Mouse (Mus musculus): ENCODE results near the gene Fam49a. TPM values are rescaled to one million over a fixed set of nuclear protein-coding genes. Genes with fewer than 3 reads are reported as not detected.
A peak's percentile ranks its signal among the peaks of the same experiment; 100 is the strongest.

Fam49a gene
- polyA plus RNA-seq, 1 experiment from 2014 or later = 7.9 TPM

GRCm38 (mm10) chr12:12301149-12301548 is 39.2 kb downstream of the Fam49a start:
- 49% methylated on average over 2 of the region's 2 CpGs for WGBS
- H3K4me3 ChIP-seq = no peak overlapping the region
- H3K4me2 ChIP-seq (replicated peaks) = no peak overlapping the region
- H3K27ac ChIP-seq = no peak overlapping the region
- no peaks in the 10 kb centered on the region for H3K36me3 ChIP-seq
- H3K9me3 ChIP-seq = no peaks in the 10 kb centered on the region
- no peak overlapping the region for H3K9ac ChIP-seq
- ATAC-seq (ENCODE audit: low FRiP score, low read depth) = no peak
- no peaks in the 10 kb centered on the region for H3K27me3 ChIP-seq
- H3K4me1 ChIP-seq = peaks cover 15% of the 10 kb centered on the region

- Histone ChIP-seq H3K9ac (no peak overlapping the region), H3K27ac (no peak overlapping the region), H3K4me1 (peaks cover 15% of the 10 kb centered on the region), H3K4me3 (no peak overlapping the region), H3K9me3 (no peaks in the 10 kb centered on the region), H3K4me2 (replicated peaks) (no peak overlapping the region), H3K36me3 (no peaks in the 10 kb centered on the region), H3K27me3 (no peaks in the 10 kb centered on the region)
- no peak for ATAC-seq (ENCODE audit: low FRiP score, low read depth)
- 30% methylated on average over 4 of the region's 4 CpGs for WGBS
Observed at GRCm38 (mm10) chr12:12301815-12302214, 39.9 kb downstream of the Fam49a start.

DNA sequence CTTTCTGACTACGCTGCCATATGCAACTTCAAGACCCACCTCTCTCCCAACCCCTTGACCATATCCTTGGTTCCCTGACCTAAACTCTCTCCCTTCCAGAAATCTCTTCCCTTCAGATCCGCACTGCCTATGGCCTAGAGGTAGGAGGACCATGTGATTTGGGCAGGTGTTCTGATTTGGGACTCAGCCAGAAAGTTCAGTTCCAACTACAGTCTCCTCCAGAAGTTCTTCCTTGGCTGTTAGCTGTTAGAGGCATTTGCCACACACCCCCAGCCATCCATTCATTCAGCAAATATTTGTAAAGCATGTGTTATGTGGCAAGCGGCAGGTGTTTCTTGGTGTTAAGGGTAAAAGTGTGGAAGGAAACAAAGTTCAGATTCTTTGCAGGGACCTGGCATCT is 44.3 kb downstream of the Fam49a start:
- ATAC-seq (ENCODE audit: low FRiP score, low read depth) = no peak
- Histone ChIP-seq H3K4me3 (no peak overlapping the region), H3K9ac (no peak overlapping the region), H3K36me3 (no peaks in the 10 kb centered on the region), H3K9me3 (no peaks in the 10 kb centered on the region), H3K4me2 (replicated peaks) (no peak overlapping the region), H3K27me3 (no peaks in the 10 kb centered on the region), H3K27ac (no peak overlapping the region), H3K4me1 (peaks cover 8% of the 10 kb centered on the region)
- WGBS = 81% methylated on average over 3 of the region's 3 CpGs

DNA sequence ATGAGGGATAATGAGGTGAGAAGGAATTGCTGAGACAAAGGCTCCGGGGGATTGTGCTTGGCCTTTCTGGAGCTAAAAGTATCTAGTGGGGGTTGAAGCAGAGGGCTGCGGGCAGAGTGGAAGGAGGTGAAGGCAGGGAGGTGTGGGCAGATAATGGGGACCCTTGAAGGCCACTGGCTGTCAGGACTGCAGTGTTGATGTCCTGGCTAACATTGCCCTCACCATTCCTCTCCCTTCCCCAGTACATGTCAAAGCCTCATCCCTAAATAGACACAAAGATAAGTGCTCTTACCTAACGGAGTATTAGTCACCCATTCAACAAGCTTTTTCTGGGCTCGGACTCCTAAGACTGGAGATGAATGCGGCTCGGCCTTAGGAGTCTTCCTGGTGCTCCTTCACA is 44.9 kb downstream of the Fam49a start:
- Histone ChIP-seq H3K9ac (no peak overlapping the region), H3K4me2 (replicated peaks) (no peak overlapping the region), H3K4me1 (peaks cover 3% of the 10 kb centered on the region), H3K9me3 (no peaks in the 10 kb centered on the region), H3K27ac (no peak overlapping the region), H3K27me3 (no peaks in the 10 kb centered on the region), H3K4me3 (no peak overlapping the region), H3K36me3 (no peaks in the 10 kb centered on the region)
- 89% methylated on average over 6 of the region's 6 CpGs for WGBS
- no peak for ATAC-seq (ENCODE audit: low FRiP score, low read depth)

DNA sequence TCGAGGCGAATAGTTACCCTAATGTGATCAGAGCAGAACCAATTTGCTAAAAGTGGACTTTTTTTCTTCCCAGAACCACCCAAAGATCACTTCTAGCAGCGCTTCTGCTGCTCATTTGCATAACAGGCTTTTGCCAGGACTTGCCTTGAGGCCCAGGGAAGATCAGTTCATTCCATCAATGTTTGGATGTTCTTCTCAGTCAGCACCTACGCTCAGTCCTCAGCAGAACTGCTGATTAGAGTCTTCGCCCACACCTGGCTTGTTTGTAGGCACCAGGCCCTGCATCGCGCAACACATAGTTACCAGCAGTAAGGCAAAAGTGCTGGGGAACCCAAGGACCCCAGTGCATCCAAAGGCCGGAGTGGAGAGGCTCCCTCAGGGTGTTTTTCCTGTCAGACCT is 45.3 kb downstream of the Fam49a start:
- no peak overlapping the region for H3K27ac ChIP-seq

GRCm38 (mm10) chr12:12313437-12313836 is 51.5 kb downstream of the Fam49a start:
- ATAC-seq (ENCODE audit: low FRiP score, low read depth) = no peak
- no peak overlapping the region for H3K4me2 ChIP-seq (replicated peaks)
- H3K27me3 ChIP-seq = no peaks in the 10 kb centered on the region
- no peaks in the 10 kb centered on the region for H3K9me3 ChIP-seq
- H3K4me3 ChIP-seq = no peak overlapping the region
- H3K36me3 ChIP-seq = no peaks in the 10 kb centered on the region
- H3K27ac ChIP-seq = no peak overlapping the region
- no peak overlapping the region for H3K9ac ChIP-seq
- H3K4me1 ChIP-seq = 0 out of 2 replicates have a peak, but pooled peaks cover 4% of the 10 kb centered on the region

More for the DNA sequence above, 45.3 kb downstream of the Fam49a start:
- WGBS = 91% methylated on average over 8 of the region's 8 CpGs
- H3K9me3 ChIP-seq = no peaks in the 10 kb centered on the region
- H3K4me1 ChIP-seq = no peaks in the 10 kb centered on the region
- H3K4me3 ChIP-seq = no peak overlapping the region
- H3K4me2 ChIP-seq (replicated peaks) = no peak overlapping the region
- H3K36me3 ChIP-seq = no peaks in the 10 kb centered on the region
- no peak overlapping the region for H3K9ac ChIP-seq
- ATAC-seq (ENCODE audit: low FRiP score, low read depth) = no peak
- H3K27me3 ChIP-seq = no peaks in the 10 kb centered on the region

GRCm38 (mm10) chr12:12313919-12314318 is 52.0 kb downstream of the Fam49a start:
- H3K9ac ChIP-seq = no peak overlapping the region
- H3K27me3 ChIP-seq = no peaks in the 10 kb centered on the region
- H3K4me1 ChIP-seq = 0 out of 2 replicates have a peak, but pooled peaks cover 4% of the 10 kb centered on the region
- no peak overlapping the region for H3K4me2 ChIP-seq (replicated peaks)
- ATAC-seq (ENCODE audit: low FRiP score, low read depth) = no peak
- no peak overlapping the region for H3K27ac ChIP-seq
- 80% methylated on average over 4 of the region's 4 CpGs for WGBS
- H3K9me3 ChIP-seq = no peaks in the 10 kb centered on the region
- H3K36me3 ChIP-seq = no peaks in the 10 kb centered on the region
- H3K4me3 ChIP-seq = no peak overlapping the region

DNA sequence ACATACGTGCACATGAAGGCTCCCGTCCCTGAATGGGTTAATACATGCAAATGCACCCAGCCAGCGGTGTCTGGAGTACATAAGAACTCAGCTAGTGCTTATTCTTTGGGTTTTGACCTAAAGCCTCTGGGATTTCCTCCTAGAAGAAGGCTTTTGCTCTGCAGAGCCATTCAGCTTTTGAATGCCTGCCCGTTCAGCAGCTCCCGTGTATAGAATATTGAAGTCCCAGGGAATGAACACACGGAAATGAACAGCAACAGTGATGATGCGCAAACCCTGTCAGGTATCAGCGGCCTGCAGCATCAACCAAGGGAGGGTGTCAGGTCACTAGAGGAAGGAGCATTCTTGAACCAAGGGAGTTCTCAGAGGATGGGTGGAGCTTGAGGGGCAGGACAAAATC is 52.4 kb downstream of the Fam49a start:
- Histone ChIP-seq H3K27me3 (no peaks in the 10 kb centered on the region), H3K4me1 (0 out of 2 replicates have a peak, but pooled peaks cover 4% of the 10 kb centered on the region), H3K9ac (no peak overlapping the region), H3K9me3 (no peaks in the 10 kb centered on the region), H3K27ac (no peak overlapping the region), H3K4me3 (no peak overlapping the region), H3K36me3 (no peaks in the 10 kb centered on the region), H3K4me2 (replicated peaks) (no peak overlapping the region)
- 73% methylated on average over 8 of the region's 8 CpGs for WGBS
- ATAC-seq (ENCODE audit: low FRiP score, low read depth) = no peak

- no peaks in the 10 kb centered on the region for H3K27me3 ChIP-seq
- H3K9me3 ChIP-seq = no peaks in the 10 kb centered on the region
- no peaks in the 10 kb centered on the region for H3K36me3 ChIP-seq
- H3K4me2 ChIP-seq (replicated peaks) = no peak overlapping the region
- H3K9ac ChIP-seq = no peak overlapping the region
- ATAC-seq (ENCODE audit: low FRiP score, low read depth) = peak; percentile 20; the same call in 1 of the 2 replicates
- 43% methylated on average over 5 of the region's 5 CpGs for WGBS
- H3K4me1 ChIP-seq = 0 out of 2 replicates have a peak, but pooled peaks cover 4% of the 10 kb centered on the region
- no peak overlapping the region for H3K4me3 ChIP-seq
- H3K27ac ChIP-seq = no peak overlapping the region
Observed at GRCm38 (mm10) chr12:12315011-12315410, 53.1 kb downstream of the Fam49a start.

- 64% methylated on average over 6 of the region's 6 CpGs for WGBS
- Histone ChIP-seq H3K9ac (no peak overlapping the region), H3K27ac (no peak overlapping the region), H3K4me2 (replicated peaks) (no peak overlapping the region), H3K9me3 (no peaks in the 10 kb centered on the region), H3K4me3 (no peak overlapping the region), H3K4me1 (0 out of 2 replicates have a peak, but pooled peaks cover 4% of the 10 kb centered on the region), H3K27me3 (no peaks in the 10 kb centered on the region), H3K36me3 (no peaks in the 10 kb centered on the region)
- no peak for ATAC-seq (ENCODE audit: low FRiP score, low read depth)
Observed at GRCm38 (mm10) chr12:12316956-12317355, 55.0 kb downstream of the Fam49a start.

GRCm38 (mm10) chr12:12317606-12318005 is 55.7 kb downstream of the Fam49a start:
- WGBS = 78% methylated on average over 7 of the region's 7 CpGs

DNA sequence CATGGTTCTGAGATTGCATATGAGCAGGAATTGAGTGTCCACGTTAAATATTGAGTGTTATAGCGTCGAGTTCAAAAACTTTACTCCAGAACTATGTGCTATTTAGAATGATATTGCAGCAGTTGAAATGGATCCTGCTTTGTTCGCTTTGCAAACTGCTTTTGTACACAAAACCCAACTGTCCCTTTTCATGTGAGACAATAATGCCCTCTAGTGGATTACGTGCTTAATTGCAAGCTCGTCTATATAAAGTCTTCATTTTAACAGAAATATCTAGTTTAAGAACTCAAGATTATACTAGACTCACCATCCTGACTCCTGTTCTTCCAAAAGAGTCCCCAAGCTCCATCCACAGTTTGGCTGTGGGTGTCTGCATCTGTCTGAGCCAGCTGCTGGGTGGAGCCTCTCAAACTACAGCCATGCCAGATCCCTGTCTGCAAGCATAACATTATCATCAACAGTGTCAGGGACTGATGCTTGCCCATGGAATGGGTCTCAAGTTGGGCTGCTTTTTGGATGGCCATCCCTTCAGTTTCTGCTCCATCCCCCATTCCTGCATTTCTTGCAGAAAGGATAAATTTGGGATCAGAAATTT is 56.3 kb downstream of the Fam49a start:
- ATAC-seq (ENCODE audit: low FRiP score, low read depth) = no peak

More at GRCm38 (mm10) chr12:12317606-12318005, 55.7 kb downstream of the Fam49a start:
- H3K9me3 ChIP-seq = no peaks in the 10 kb centered on the region
- no peaks in the 10 kb centered on the region; the same call in 1 of the 2 replicates for H3K27me3 ChIP-seq
- H3K36me3 ChIP-seq = no peaks in the 10 kb centered on the region
- no peak overlapping the region for H3K9ac ChIP-seq
- no peak for ATAC-seq (ENCODE audit: low FRiP score, low read depth)
- 0 out of 2 replicates have a peak, but pooled peaks cover 4% of the 10 kb centered on the region for H3K4me1 ChIP-seq
- H3K4me2 ChIP-seq (replicated peaks) = no peak overlapping the region
- no peak overlapping the region for H3K27ac ChIP-seq
- H3K4me3 ChIP-seq = no peak overlapping the region

DNA sequence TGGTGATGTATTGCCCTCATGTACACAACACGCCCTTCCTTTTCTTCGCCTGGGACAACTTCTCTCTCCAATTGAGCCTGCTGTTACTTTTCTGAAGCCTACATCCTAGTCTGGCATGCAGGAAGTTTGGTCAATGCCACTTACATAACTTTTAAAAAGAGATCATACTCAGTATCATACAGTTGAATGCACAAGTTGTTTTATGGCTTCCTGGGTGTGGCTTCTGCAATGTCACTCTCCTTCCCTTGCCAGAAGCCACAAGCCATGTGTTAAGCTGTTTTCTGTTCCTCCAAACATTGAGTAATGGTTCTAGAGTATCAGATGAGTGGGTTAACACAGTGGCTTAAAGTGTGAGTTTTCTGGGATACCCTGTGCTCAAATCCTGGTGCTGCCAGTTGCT is 58.8 kb downstream of the Fam49a start:
- H3K4me3 ChIP-seq = no peak overlapping the region
- H3K4me1 ChIP-seq = peaks cover 11% of the 10 kb centered on the region
- H3K27ac ChIP-seq = no peak overlapping the region
- H3K4me2 ChIP-seq (replicated peaks) = no peak overlapping the region
- no peaks in the 10 kb centered on the region; the same call in 1 of the 2 replicates for H3K27me3 ChIP-seq
- H3K9me3 ChIP-seq = no peaks in the 10 kb centered on the region
- WGBS = 86% methylated on average over 2 of the region's 2 CpGs
- no peaks in the 10 kb centered on the region for H3K36me3 ChIP-seq
- ATAC-seq (ENCODE audit: low FRiP score, low read depth) = no peak
- H3K9ac ChIP-seq = no peak overlapping the region; the same call in 1 of the 2 replicates

More for the DNA sequence above, 56.3 kb downstream of the Fam49a start:
- H3K36me3 ChIP-seq = no peaks in the 10 kb centered on the region
- no peak overlapping the region for H3K4me3 ChIP-seq
- no peaks in the 10 kb centered on the region for H3K9me3 ChIP-seq
- no peak overlapping the region for H3K4me2 ChIP-seq (replicated peaks)
- no peak overlapping the region for H3K9ac ChIP-seq
- 0 out of 2 replicates have a peak, but pooled peaks cover 4% of the 10 kb centered on the region for H3K4me1 ChIP-seq
- WGBS = 3% methylated on average over 6 of the region's 6 CpGs
- no peaks in the 10 kb centered on the region; the same call in 1 of the 2 replicates for H3K27me3 ChIP-seq
- H3K27ac ChIP-seq = no peak overlapping the region

All from limb, embryonic 13.5 days (tissue).